Mouse (Mus musculus): ENCODE data around the gene Ubr4. TPM values are rescaled to one million over a fixed set of nuclear protein-coding genes. Genes with fewer than 3 reads are reported as not detected.

Ubr4 gene
- polyA plus RNA-seq, 1 experiment from 2014 or later, result 27.5 TPM

DNA sequence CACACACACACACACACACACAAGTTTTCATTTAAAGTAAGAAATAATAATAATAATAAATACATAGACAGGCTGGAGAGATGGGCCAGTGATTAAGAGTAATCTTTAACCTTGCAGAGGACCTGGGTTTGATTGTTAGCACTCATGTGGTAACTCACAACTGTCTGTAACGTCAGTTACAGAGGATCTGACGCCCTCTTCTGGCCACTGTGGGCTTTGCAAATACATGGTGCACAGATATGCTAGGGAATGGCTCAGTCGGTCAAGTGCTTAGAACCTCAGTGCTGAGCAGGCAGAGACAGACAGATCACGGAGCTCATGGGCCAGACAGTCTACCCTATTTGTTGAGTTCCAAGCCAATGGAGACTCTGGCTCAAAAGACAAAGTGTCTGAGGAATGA is 153.3 kb downstream of the Ubr4 start:
- ATAC-seq, result no peak
- Histone ChIP-seq H3K27me3 (replicated peaks; ENCODE audit: control insufficient read depth, insufficient read depth, low read length) (no peaks in the 10 kb centered on the region), H3K9ac (ENCODE audit: low read depth, low read length) (no peak overlapping the region), H3K27ac (ENCODE audit: low read depth, low read length) (no peak overlapping the region), H3K9me3 (ENCODE audit: control insufficient read depth) (no peaks in the 10 kb centered on the region), H3K4me2 (replicated peaks; ENCODE audit: low read depth) (no peak overlapping the region), H3K4me1 (replicated peaks; ENCODE audit: control insufficient read depth, insufficient read depth, low read length) (peaks cover 8% of the 10 kb centered on the region; the same call in 1 of the 2 replicates), H3K4me3 (ENCODE audit: low read depth, low read length) (no peak overlapping the region), H3K36me3 (ENCODE audit: control insufficient read depth, insufficient read depth) (no peaks in the 10 kb centered on the region)
- TF ChIP-seq CTCF (IDR thresholded peaks at IDR 0.05; ENCODE audit: low read depth), result peak; percentile 1; the same call in 1 of the 2 replicates
- 86% methylated on average over 4 of the region's 4 CpGs for WGBS

DNA sequence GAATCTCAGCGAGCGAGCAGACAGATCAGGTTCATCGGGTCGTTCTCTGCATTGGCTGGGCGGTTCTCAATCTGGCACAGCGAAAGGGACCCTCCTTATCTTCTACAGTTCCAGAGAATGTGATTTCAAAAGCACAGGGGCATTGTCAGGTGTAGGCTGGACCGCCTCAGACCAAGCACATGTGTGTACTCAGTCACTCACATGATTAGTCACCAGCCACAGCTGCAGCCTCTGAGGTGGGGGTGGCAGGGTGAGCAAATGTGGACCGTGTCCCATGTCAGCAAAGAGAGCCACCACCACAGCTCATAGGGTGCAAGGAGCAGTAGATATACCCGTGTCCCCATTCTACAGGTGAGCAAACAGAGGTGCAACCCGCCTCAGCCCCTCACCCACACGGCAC is 154.3 kb downstream of the Ubr4 start:
- peak; percentile 7; the same call in 1 of the 2 replicates for ATAC-seq
- Histone ChIP-seq H3K36me3 (ENCODE audit: control insufficient read depth, insufficient read depth) (no peaks in the 10 kb centered on the region), H3K9ac (ENCODE audit: low read depth, low read length) (no peak overlapping the region), H3K4me3 (ENCODE audit: low read depth, low read length) (no peak overlapping the region), H3K9me3 (ENCODE audit: control insufficient read depth) (no peaks in the 10 kb centered on the region), H3K4me1 (replicated peaks; ENCODE audit: control insufficient read depth, insufficient read depth, low read length) (peaks cover 8% of the 10 kb centered on the region; the same call in 1 of the 2 replicates), H3K4me2 (replicated peaks; ENCODE audit: low read depth) (no peak overlapping the region), H3K27me3 (replicated peaks; ENCODE audit: control insufficient read depth, insufficient read depth, low read length) (no peaks in the 10 kb centered on the region), H3K27ac (ENCODE audit: low read depth, low read length) (no peak overlapping the region)
- WGBS, result 74% methylated on average over 11 of the region's 11 CpGs
- no peak for TF ChIP-seq CTCF (IDR thresholded peaks at IDR 0.05; ENCODE audit: low read depth)

DNA sequence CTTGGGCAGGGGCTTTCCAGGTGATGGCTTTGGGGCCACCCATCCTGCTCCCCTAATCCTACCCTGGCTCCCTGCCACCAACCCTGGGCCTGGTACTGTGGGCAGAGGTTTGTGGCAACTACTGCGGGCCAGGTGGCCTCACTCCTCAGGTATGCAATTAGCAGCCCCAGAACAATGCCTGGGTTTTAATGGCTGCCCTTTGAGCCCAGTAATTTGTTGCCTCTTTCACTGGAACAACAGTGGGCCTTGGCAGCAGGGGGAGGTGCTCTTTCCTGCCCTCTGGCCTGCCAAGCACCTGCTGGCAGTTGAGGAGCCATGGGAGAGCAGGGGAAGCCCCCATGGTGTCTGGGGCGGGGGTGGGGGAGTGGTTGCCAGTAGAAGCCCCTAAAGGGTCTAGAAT is 156.7 kb downstream of the Ubr4 start:
- no peak; the same call in 1 of the 2 replicates for TF ChIP-seq CTCF (IDR thresholded peaks at IDR 0.05; ENCODE audit: low read depth)
- peak; percentile 86 for ATAC-seq
- Histone ChIP-seq H3K27me3 (replicated peaks; ENCODE audit: control insufficient read depth, insufficient read depth, low read length) (no peaks in the 10 kb centered on the region), H3K27ac (ENCODE audit: low read depth, low read length) (no peak overlapping the region), H3K36me3 (ENCODE audit: control insufficient read depth, insufficient read depth) (no peaks in the 10 kb centered on the region), H3K4me1 (replicated peaks; ENCODE audit: control insufficient read depth, insufficient read depth, low read length) (peaks cover 13% of the 10 kb centered on the region; the same call in 1 of the 2 replicates), H3K4me3 (ENCODE audit: low read depth, low read length) (no peak overlapping the region), H3K9ac (ENCODE audit: low read depth, low read length) (no peak overlapping the region), H3K4me2 (replicated peaks; ENCODE audit: low read depth) (no peak overlapping the region), H3K9me3 (ENCODE audit: control insufficient read depth) (no peaks in the 10 kb centered on the region)
- 40% methylated on average over 2 of the region's 2 CpGs for WGBS

DNA sequence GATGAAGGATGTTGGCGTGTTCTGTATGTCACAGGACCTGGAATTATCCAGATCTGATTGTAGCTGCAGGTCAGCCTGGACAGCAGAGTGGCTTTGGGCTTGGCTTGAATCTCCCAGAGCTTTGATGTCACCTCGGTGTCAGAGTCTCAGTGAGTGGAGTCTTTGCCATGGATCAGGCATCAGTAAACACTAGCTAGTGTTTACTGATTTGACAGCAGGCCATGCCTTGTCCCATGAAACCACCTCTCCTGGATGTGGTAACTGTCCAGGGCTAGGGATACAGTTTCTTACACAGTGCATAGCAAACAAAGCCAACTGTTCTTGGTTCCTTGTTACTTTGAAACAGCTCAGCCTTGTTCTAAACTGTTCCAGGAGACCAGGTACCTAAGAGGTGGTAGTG is 159.1 kb downstream of the Ubr4 start:
- no peak for ATAC-seq
- Histone ChIP-seq H3K9me3 (ENCODE audit: control insufficient read depth) (no peaks in the 10 kb centered on the region), H3K4me1 (replicated peaks; ENCODE audit: control insufficient read depth, insufficient read depth, low read length) (peaks cover 13% of the 10 kb centered on the region; the same call in 1 of the 2 replicates), H3K27ac (ENCODE audit: low read depth, low read length) (no peak overlapping the region), H3K4me2 (replicated peaks; ENCODE audit: low read depth) (no peak overlapping the region), H3K4me3 (ENCODE audit: low read depth, low read length) (no peak overlapping the region), H3K36me3 (ENCODE audit: control insufficient read depth, insufficient read depth) (no peaks in the 10 kb centered on the region), H3K27me3 (replicated peaks; ENCODE audit: control insufficient read depth, insufficient read depth, low read length) (no peaks in the 10 kb centered on the region), H3K9ac (ENCODE audit: low read depth, low read length) (no peak overlapping the region)
- 78% methylated on average over 2 of the region's 2 CpGs for WGBS
- TF ChIP-seq CTCF (IDR thresholded peaks at IDR 0.05; ENCODE audit: low read depth), result no peak

DNA sequence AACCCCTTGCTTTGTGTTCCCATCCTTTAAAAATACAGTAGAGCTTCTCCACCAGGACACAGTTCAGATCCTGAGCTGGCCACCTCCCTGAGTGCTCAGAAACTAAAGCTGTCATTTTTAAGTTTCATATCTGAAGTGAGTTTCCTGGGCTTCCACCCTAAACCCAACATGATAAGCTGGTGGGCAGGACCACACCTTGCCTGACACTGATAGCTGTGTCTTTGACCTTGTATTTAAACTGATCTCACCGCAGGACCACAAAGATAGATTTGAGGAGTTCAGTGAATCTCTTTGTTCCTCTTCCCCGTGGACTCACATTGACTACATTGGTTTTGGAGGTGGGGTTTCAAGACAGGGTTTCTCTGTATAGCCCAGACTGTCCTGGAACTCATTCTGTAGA is 160.6 kb downstream of the Ubr4 start:
- Histone ChIP-seq H3K4me2 (replicated peaks; ENCODE audit: low read depth) (no peak overlapping the region), H3K4me1 (replicated peaks; ENCODE audit: control insufficient read depth, insufficient read depth, low read length) (peaks cover 13% of the 10 kb centered on the region; the same call in 1 of the 2 replicates), H3K9ac (ENCODE audit: low read depth, low read length) (no peak overlapping the region), H3K36me3 (ENCODE audit: control insufficient read depth, insufficient read depth) (no peaks in the 10 kb centered on the region), H3K27me3 (replicated peaks; ENCODE audit: control insufficient read depth, insufficient read depth, low read length) (no peaks in the 10 kb centered on the region), H3K4me3 (ENCODE audit: low read depth, low read length) (no peak overlapping the region), H3K9me3 (ENCODE audit: control insufficient read depth) (no peaks in the 10 kb centered on the region), H3K27ac (ENCODE audit: low read depth, low read length) (no peak overlapping the region)
- WGBS, result 45% methylated on average over 2 of the region's 2 CpGs
- TF ChIP-seq CTCF (IDR thresholded peaks at IDR 0.05; ENCODE audit: low read depth), result no peak
- no peak for ATAC-seq

DNA sequence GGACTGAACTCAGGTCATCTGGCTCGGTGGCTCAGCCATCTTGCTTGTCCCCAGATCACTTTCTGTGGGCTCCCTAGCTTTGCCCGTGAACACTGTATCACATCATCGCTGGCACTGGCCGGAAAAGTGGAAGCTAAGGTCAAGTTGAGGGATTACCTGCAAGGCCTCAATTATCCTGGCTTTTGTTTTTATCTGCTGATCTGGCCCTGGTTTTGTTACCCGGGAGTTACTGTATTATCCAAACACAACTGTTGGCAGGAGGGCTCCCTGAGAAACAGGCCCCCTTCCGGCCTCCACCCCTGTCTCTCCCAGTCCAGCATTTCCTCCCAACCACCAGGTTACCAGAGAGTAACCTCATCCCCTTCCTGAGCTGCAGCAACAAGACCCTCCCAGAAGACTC is 166.8 kb downstream of the Ubr4 start:
- no peak overlapping the region for H3K27ac ChIP-seq (ENCODE audit: low read depth, low read length)
- H3K4me1 ChIP-seq (replicated peaks; ENCODE audit: control insufficient read depth, insufficient read depth, low read length), result no peaks in the 10 kb centered on the region
- no peak overlapping the region for H3K4me2 ChIP-seq (replicated peaks; ENCODE audit: low read depth)
- TF ChIP-seq CTCF (IDR thresholded peaks at IDR 0.05; ENCODE audit: low read depth), result no peak
- no peak for ATAC-seq
- H3K9ac ChIP-seq (ENCODE audit: low read depth, low read length), result no peak overlapping the region
- no peaks in the 10 kb centered on the region for H3K36me3 ChIP-seq (ENCODE audit: control insufficient read depth, insufficient read depth)
- 62% methylated on average over 6 of the region's 6 CpGs for WGBS
- H3K4me3 ChIP-seq (ENCODE audit: low read depth, low read length), result no peak overlapping the region
- no peaks in the 10 kb centered on the region for H3K27me3 ChIP-seq (replicated peaks; ENCODE audit: control insufficient read depth, insufficient read depth, low read length)
- no peaks in the 10 kb centered on the region for H3K9me3 ChIP-seq (ENCODE audit: control insufficient read depth)

DNA sequence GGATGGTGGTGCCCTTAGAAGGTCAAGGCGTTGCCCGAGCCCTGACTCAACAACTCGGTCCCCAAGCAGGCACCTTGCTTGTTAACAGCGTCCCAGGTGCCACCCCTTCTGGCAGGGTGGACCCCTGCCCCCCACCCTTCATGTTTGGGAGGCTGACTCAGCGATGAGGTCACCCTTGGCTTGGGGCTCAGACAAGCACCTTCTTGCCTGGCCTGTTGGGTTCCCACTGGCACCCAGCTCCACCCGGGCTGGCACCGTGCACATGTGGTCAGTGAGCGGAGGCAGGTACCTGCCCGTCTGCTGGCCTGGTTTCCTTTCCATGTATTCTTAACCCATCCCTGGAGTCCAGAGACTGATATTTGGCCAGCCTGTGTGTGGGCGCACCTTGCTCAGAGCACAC is 169.5 kb downstream of the Ubr4 start:
- Histone ChIP-seq H3K27ac (ENCODE audit: low read depth, low read length) (no peak overlapping the region), H3K9ac (ENCODE audit: low read depth, low read length) (no peak overlapping the region), H3K4me1 (replicated peaks; ENCODE audit: control insufficient read depth, insufficient read depth, low read length) (no peaks in the 10 kb centered on the region), H3K4me3 (ENCODE audit: low read depth, low read length) (no peak overlapping the region), H3K36me3 (ENCODE audit: control insufficient read depth, insufficient read depth) (no peaks in the 10 kb centered on the region), H3K4me2 (replicated peaks; ENCODE audit: low read depth) (no peak overlapping the region), H3K9me3 (ENCODE audit: control insufficient read depth) (no peaks in the 10 kb centered on the region), H3K27me3 (replicated peaks; ENCODE audit: control insufficient read depth, insufficient read depth, low read length) (no peaks in the 10 kb centered on the region)
- no peak for ATAC-seq
- WGBS, result 89% methylated on average over 10 of the region's 10 CpGs
- no peak for TF ChIP-seq CTCF (IDR thresholded peaks at IDR 0.05; ENCODE audit: low read depth)
